Mouse (Mus musculus): Measurements from ENCODE around the gene Rbpj. TPM values are rescaled to one million over a fixed set of nuclear protein-coding genes. Genes with fewer than 3 reads are reported as not detected.

Rbpj gene
- polyA plus RNA-seq, 1 experiment: 13.6 TPM

DNA sequence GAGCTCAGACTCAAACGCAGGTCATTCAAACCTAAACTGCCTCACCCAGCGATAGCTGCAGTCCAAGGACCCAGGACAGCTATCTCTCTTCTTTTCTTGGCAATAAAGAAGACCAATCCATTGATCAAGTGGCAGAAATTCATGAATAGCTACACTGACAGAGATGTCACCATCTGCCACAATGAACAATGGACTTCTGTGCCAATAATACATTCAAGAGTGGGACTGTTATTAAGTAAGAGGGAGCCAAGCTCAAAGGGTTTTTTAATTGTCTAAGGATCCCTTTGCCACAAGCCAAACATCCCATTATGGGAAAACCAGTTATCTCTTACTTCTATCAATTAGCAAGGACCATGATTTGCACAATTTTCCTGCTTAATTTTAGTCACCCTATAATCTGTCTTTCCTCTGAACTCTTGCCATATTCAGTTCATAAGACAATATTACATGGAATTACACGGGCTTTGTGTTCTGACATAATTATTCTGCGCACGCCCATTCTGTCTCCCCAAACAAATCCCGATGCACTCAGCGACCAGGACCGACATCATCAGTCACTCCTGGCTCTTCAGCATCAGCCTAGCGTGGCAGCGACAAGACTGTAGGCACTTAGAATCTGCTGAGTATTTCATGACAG, 34.7 kb downstream of the Rbpj start:
- Histone ChIP-seq H3K4me1 (peaks cover 47% of the 10 kb centered on the region), H3K27me3 (replicated peaks) (no peaks in the 10 kb centered on the region), H3K36me3 (replicated peaks; ENCODE audit: low read length) (no peaks in the 10 kb centered on the region), H3K4me3 (replicated peaks) (no peak overlapping the region), H3K9me3 (no peaks in the 10 kb centered on the region)
- TF ChIP-seq FLI1 (IDR thresholded peaks at IDR 0.05; ENCODE audit: low read length): no peak
- no peak for TF ChIP-seq GATA1 (IDR thresholded peaks at IDR 0.05; ENCODE audit: borderline replicate concordance, low read length)

DNA sequence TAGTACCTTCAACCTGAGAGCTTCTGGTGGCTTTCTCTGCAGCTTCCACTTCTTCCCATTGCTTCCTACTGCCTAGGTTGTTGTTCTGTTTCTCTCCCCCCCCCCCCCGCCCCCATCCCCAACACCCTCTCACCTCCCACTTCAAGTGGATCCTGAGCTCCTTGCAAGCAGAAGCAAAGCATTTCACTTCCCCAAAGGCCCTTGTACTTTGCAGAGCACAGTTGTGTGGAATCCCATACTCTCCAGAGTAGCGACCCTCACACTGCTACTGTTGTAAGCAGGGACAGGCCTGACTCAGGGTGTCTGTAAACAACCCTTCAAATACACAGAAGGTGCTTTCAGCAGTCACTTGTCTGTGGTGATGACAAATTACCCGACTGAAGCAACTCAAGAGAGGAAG, 37.3 kb downstream of the Rbpj start:
- Histone ChIP-seq H3K36me3 (replicated peaks; ENCODE audit: low read length) (no peaks in the 10 kb centered on the region), H3K27me3 (replicated peaks) (no peaks in the 10 kb centered on the region), H3K4me1 (peaks cover 52% of the 10 kb centered on the region), H3K4me3 (replicated peaks) (no peak overlapping the region), H3K9me3 (no peaks in the 10 kb centered on the region)
- TF ChIP-seq FLI1 (IDR thresholded peaks at IDR 0.05; ENCODE audit: low read length) (no peak), GATA1 (IDR thresholded peaks at IDR 0.05; ENCODE audit: borderline replicate concordance, low read length) (no peak)

DNA sequence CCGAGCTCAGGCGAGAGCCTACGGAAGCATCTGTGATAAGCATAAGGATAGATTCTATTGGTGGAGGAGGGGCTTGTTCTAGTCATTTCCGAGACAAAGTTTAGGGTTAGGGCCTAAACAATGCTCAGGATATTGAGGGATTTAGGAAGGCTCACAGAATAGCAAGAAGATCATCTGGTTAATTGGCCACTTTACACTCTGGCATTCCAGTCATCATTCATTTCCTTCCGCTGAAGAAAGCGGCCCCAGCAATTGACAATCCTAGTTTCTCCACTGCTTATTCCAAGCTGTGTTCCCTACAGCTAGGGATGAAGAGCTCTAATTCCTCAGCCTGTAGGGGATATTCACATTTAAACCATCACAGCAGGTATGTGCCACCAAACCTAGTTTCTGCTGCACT, 39.8 kb downstream of the Rbpj start:
- TF ChIP-seq FLI1 (IDR thresholded peaks at IDR 0.05; ENCODE audit: low read length): no peak
- TF ChIP-seq GATA1 (IDR thresholded peaks at IDR 0.05; ENCODE audit: borderline replicate concordance, low read length): no peak
- Histone ChIP-seq H3K36me3 (replicated peaks; ENCODE audit: low read length) (no peaks in the 10 kb centered on the region), H3K4me3 (replicated peaks) (no peak overlapping the region), H3K27me3 (replicated peaks) (no peaks in the 10 kb centered on the region), H3K4me1 (peaks cover 68% of the 10 kb centered on the region), H3K9me3 (no peaks in the 10 kb centered on the region)

DNA sequence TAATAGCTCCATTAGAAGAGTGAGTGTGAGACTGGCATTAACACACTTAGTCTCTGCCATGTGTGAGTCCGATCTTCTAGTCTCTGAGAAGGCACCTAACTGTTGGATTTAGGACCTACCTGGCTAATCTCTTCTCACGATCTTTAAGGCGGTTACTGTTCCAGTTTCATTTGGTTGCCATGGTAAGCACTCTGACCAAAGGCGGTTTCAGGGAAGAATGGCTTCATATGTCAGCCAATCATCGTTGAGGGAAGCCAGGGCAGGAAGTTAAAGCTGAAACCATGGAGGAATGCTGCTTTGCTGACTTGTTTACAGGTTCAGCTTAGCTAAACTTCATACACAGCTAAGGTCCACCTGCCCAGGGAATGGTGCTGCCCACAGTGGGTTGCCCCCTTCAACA, 41.4 kb downstream of the Rbpj start:
- no peaks in the 10 kb centered on the region for H3K9me3 ChIP-seq
- no peaks in the 10 kb centered on the region for H3K27me3 ChIP-seq (replicated peaks)
- H3K4me3 ChIP-seq (replicated peaks): no peak overlapping the region
- H3K4me1 ChIP-seq: peaks cover 73% of the 10 kb centered on the region
- no peaks in the 10 kb centered on the region for H3K36me3 ChIP-seq (replicated peaks; ENCODE audit: low read length)
- TF ChIP-seq GATA1 (IDR thresholded peaks at IDR 0.05; ENCODE audit: borderline replicate concordance, low read length): no peak
- TF ChIP-seq FLI1 (IDR thresholded peaks at IDR 0.05; ENCODE audit: low read length): no peak

DNA sequence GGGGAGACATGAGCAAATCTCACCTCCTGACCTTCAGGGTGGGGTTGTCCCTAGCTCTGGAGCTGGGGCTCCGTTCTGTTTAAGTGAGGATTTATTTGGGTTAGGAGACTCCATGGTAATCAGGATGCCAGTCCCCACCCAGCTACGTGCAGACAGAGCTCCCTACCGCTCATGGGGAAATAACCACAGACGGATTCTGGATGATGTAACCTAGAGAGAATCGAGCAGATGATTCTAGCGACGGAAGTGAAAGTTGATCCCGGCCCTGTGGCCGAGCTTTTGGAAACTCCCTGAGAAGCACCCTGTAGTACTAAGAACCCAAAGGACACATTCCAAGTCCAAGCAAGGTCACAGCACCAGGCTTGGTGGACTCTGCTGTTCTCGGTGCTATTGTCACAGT, 43.5 kb downstream of the Rbpj start:
- TF ChIP-seq GATA1 (IDR thresholded peaks at IDR 0.05; ENCODE audit: borderline replicate concordance, low read length) (no peak), FLI1 (IDR thresholded peaks at IDR 0.05; ENCODE audit: low read length) (no peak)
- Histone ChIP-seq H3K27me3 (replicated peaks) (no peaks in the 10 kb centered on the region), H3K36me3 (replicated peaks; ENCODE audit: low read length) (no peaks in the 10 kb centered on the region), H3K9me3 (no peaks in the 10 kb centered on the region), H3K4me1 (peaks cover 79% of the 10 kb centered on the region), H3K4me3 (replicated peaks) (no peak overlapping the region)

DNA sequence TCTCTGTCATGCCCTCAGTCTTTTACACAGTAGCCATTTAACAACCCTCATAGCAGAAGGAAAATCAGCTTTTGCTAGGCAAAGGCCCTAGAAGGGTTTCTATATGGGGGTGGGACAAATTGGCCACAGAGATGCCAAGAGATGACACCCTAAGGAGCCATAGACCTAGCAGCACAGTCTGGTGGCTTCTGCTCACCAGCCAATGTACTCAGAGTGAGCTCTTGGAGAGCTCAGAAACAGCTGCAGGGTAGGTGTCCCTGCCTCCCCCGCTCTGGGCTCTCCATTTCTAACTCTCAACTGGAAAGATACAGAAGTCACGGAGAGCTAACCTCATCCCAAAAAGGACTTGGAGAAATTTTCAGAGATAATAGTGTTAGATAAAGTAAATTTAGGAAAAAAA, 44.0 kb downstream of the Rbpj start:
- TF ChIP-seq FLI1 (IDR thresholded peaks at IDR 0.05; ENCODE audit: low read length): no peak
- no peak for TF ChIP-seq GATA1 (IDR thresholded peaks at IDR 0.05; ENCODE audit: borderline replicate concordance, low read length)
- Histone ChIP-seq H3K36me3 (replicated peaks; ENCODE audit: low read length) (no peaks in the 10 kb centered on the region), H3K9me3 (no peaks in the 10 kb centered on the region), H3K4me1 (peaks cover 79% of the 10 kb centered on the region), H3K4me3 (replicated peaks) (no peak overlapping the region), H3K27me3 (replicated peaks) (no peaks in the 10 kb centered on the region)

DNA sequence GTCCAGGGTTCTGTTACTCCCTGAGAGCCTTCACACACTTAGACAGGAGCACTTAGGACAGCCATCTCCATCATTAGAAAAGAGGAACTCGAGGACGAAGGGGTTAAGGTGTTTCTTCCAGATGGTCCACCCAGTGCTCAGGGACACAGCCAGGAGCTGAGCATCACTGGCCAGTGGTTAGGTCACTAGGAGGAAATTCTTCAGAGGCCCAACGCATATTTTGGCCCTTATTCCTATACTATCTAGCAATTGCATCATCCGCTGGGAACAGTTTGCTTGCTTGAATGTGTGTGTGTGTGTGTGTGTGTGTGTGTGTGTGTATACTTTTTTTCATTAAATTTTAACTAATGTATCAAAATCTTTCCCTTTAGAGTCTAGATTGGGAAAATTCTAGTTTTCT, 45.5 kb downstream of the Rbpj start:
- no peaks in the 10 kb centered on the region for H3K27me3 ChIP-seq (replicated peaks)
- TF ChIP-seq GATA1 (IDR thresholded peaks at IDR 0.05; ENCODE audit: borderline replicate concordance, low read length) (no peak), FLI1 (IDR thresholded peaks at IDR 0.05; ENCODE audit: low read length) (no peak)
- no peak overlapping the region for H3K4me3 ChIP-seq (replicated peaks)
- peaks cover 74% of the 10 kb centered on the region for H3K4me1 ChIP-seq
- H3K9me3 ChIP-seq: peaks cover 4% of the 10 kb centered on the region
- H3K36me3 ChIP-seq (replicated peaks; ENCODE audit: low read length): peaks cover 6% of the 10 kb centered on the region

DNA sequence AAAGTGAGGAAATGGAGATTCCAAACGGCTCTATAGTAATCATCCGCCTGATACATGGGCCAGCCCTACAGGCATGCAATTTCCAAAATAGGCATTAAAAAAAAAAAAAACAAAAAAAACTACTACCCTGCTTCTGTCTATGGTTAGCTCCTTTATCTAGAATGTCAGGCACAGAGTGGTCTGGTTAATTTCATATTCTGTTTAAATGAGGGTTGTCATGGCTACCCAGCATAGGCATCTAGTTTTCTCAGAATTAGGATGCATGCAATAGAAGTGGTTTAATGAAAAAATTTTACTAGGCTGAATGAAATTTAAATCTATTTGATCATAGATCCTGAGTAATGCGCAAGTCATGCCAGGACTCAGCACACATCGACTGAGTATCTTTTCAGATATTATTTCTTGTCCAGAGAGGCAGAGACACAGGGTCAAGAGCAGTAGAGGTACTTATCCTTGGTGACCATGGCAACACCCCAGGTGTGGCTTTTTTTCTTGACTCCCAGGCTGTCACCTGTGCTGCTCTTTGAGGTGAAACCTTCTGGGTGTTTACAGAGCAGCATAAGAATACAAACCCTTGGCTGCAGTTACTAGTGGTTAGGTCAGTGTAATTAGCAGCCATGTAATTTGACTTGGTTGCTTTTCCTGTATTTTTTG, 49.1 kb downstream of the Rbpj start:
- peaks cover 67% of the 10 kb centered on the region for H3K4me1 ChIP-seq
- peaks cover 9% of the 10 kb centered on the region for H3K36me3 ChIP-seq (replicated peaks; ENCODE audit: low read length)
- peaks cover 9% of the 10 kb centered on the region for H3K9me3 ChIP-seq
- no peak overlapping the region for H3K4me3 ChIP-seq (replicated peaks)
- TF ChIP-seq GATA1 (IDR thresholded peaks at IDR 0.05; ENCODE audit: borderline replicate concordance, low read length) (no peak), FLI1 (IDR thresholded peaks at IDR 0.05; ENCODE audit: low read length) (no peak)
- no peaks in the 10 kb centered on the region for H3K27me3 ChIP-seq (replicated peaks)

DNA sequence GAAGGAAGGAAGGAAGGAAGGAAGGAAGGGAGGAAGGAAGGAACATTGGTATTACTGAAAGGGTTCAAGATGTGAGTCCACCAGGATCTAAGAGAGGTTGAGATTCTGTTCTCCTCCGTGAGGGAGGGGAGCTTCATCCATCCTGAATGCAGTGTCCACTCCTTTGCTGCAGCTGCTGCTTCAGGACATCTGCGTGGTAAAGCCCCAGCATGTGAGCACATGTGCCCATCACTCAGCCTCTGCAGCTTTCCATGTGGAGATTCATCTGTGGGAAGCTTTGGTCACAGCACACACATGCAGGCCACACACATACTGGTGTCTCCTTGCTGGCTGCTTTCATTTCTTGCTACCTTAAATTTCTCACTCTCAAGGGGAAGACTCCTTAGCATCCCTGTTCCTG, 50.5 kb downstream of the Rbpj start:
- Histone ChIP-seq H3K27me3 (replicated peaks) (no peaks in the 10 kb centered on the region), H3K4me1 (peaks cover 61% of the 10 kb centered on the region), H3K4me3 (replicated peaks) (peak overlapping the region; percentile 46), H3K9me3 (peaks cover 9% of the 10 kb centered on the region), H3K36me3 (replicated peaks; ENCODE audit: low read length) (peaks cover 9% of the 10 kb centered on the region)
- TF ChIP-seq FLI1 (IDR thresholded peaks at IDR 0.05; ENCODE audit: low read length): no peak
- no peak for TF ChIP-seq GATA1 (IDR thresholded peaks at IDR 0.05; ENCODE audit: borderline replicate concordance, low read length)

DNA sequence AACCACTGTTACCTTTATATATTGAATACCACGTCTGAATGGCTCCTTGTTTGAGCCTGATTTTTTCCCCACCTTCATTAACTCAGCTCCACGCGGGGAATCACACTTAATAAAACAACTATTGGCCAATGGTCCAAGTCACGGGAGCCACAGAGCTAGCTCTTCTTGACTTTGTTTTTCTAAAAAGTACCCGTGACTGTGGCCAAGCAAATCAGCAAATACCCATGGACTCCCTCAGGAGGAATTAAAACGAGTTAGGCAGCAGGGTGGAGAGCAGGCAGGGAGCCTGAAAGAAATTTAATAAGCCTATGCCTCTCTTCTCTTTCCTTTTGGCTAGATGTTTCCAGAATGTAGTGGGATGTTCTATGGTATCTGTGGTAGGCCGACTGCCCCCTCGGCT, 51.9 kb downstream of the Rbpj start:
- peaks cover 57% of the 10 kb centered on the region for H3K4me1 ChIP-seq
- peaks cover 9% of the 10 kb centered on the region for H3K9me3 ChIP-seq

More for the DNA sequence above, 51.9 kb downstream of the Rbpj start:
- Histone ChIP-seq H3K27me3 (replicated peaks) (no peaks in the 10 kb centered on the region), H3K4me3 (replicated peaks) (no peak overlapping the region), H3K36me3 (replicated peaks; ENCODE audit: low read length) (peaks cover 9% of the 10 kb centered on the region)
- no peak for TF ChIP-seq GATA1 (IDR thresholded peaks at IDR 0.05; ENCODE audit: borderline replicate concordance, low read length)
- TF ChIP-seq FLI1 (IDR thresholded peaks at IDR 0.05; ENCODE audit: low read length): no peak

Measured in megakaryocyte, embryonic 14.5 days (primary cell).